Mouse (Mus musculus) adrenal gland, postnatal 25 days (tissue): ENCODE results near the gene Hmg20a. TPM values are rescaled to one million over a fixed set of nuclear protein-coding genes. Genes with fewer than 3 reads are reported as not detected.

Experiments used
- DNase-seq: peaks from one replicate; pipeline ENCODE4 v3.0.0; 2021; ENCODE audit warnings: mixed read lengths
- total RNA-seq: library from RNA; stranded (reverse); gene quantifications from 2 replicates; pipeline ENCODE4 v1.2.3, GENCODE M21; 2021

Gene Hmg20a
- total RNA-seq, 1 experiment from 2014 or later = 52.3 TPM

DNA sequence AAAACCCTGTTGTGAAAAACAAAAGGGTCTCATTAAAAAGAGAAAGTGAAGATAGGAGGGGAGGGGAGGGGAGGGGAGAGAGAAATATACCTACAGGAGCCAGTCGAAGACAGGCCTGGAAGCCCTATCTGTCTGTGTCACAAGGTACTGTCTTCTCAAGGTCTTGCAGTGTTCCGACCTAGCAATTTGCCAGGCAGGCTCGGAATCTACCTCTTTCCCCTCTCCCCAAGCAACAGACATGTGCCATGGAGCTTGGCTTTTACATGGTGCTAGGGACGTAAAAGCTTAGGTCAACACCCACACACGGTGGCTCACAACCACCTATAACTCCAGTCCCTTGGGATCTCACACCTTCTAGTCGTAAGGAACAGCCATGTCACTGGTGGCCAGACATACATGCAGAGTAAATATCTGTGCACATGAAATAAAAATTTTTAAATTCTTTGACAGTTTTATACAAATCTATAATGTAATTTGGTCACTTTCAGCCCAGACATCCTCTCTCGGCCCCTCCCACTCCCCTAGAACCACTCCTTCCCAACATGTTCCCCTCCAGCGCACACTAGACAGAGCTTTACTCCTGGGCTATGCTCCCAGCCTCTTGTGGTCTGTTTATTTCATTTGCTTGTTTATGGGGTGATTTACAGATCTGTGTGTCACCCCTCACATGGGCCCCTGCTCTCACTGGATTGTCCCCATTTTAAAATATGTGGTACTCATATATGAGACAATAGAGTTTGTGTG, 81.1 kb downstream of the Hmg20a start:
- no peak for DNase-seq

- no peak for DNase-seq
These were observed 82.6 kb downstream of the Hmg20a start for GRCm38 (mm10) chr9:56500893-56501590.

- DNase-seq = peak; percentile 53
These were observed 83.5 kb downstream of the Hmg20a start for GRCm38 (mm10) chr9:56501721-56502542.

DNA sequence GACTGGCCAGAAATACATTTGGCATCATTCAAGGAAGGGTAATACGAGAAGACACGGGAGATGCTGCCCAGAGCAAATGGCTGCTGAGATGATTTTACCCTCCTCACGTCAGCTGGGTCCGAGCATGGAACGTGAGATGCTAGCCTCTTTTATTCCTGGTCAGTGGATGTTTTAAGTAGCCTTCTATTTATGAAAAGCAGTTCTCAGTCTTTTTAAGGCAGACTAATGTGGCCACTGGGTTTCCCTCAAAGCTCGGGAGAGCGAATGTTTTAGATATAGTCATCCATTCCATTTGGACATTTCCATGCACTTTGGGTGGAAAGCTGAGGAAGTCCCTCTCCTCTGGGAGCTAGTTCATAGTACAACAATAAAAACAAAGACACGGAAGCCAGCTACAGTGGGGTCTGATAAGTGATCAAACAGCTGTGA, 84.1 kb downstream of the Hmg20a start:
- no peak for DNase-seq

DNA sequence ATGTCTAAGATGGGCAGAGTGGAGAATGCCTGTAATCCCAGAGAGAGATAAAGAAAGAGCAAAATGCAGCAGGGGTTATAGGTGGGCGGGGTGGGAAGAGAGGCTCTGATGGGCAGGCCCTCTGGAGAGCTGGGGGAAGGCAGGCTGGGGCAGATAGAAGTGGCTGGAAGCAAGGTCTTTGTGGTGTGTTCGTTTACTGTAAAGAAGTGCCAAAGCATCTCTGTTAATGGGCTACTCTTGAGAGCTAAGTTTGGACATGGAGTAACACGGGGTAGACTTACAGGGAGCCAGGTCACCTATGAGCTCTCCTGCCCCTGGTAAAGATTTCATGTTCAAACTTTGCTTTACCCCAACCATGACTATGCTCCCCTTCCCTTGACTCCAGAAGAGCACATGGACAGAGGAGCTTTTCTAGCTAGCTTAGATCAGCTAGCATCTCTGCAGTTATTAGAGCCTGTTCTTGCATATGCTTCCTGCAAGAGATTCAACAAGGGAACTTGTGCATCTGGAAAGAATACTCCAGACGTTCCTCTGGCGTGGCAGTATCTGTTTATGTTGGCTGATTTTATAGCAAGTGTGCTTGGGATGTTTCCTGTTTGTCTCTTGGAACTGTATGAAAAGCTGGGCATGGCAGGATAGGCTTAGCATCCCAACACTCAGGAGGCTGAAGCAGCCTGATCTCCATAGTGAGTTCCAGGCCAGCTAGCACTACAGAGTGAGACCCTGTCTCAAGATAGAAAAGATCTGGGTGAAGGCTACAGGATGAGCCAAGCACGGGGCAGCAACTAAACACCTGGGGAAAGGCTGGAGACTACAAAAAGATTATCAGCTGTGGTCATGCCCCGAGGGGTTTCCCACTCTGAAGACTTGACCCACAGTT, 85.5 kb downstream of the Hmg20a start:
- DNase-seq = no peak

DNA sequence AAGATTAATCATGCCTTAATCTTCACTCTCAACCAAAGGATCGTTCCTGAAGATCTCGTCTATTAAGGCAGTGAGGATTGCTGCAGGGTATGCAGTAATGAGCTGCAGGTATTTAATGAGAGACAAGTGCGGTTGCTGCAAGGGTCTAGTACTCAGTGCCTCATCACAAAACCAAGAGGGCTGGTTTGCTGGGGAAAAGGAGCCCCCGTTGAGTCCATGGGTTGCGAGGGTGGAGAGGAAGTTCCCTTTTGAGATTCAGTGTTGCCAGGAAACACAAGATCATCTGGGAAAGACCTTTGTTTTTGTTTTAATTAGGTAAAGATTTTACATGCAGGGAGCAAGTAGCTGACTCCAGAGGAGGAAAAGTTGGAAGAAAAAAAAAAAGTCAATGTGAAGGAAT, 86.1 kb downstream of the Hmg20a start:
- DNase-seq = no peak

DNA sequence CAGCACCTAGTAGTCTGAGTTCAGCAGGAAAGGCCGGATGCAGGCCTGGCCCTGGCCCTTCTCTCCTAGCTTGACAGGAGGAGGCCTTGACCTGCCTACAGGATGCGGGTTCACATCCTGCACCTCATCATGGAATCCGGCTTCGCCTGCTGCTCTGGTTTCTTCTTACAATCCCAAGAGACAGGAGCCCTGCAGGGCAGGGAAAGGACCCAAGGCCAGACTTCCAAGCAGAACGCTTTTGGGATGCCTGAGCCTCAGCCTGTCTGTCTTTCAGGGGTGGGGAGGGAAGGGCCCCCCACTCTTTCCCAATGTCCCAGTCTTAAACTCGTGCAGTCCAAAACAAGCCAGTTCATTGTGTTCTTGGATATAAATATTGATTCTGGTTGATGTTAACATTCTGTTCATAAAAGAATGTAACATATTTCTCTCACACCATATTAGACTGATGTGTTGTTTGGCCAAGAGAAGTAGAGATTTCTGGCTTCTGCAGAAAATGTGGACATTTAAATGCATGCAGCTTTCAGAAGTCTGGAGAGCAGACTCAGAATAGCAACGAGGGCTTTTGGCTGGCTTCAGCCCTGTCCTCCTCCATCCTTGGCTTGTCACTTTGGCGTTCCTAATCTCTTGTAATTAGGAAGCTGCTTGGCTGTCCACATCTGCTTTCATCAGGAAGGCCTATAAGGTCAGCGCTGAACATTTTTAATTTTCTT, 86.8 kb downstream of the Hmg20a start:
- DNase-seq = peak; percentile 34

GRCm38 (mm10) chr9:56505793-56506755, 87.7 kb downstream of the Hmg20a start:
- peak; percentile 91 for DNase-seq

DNA sequence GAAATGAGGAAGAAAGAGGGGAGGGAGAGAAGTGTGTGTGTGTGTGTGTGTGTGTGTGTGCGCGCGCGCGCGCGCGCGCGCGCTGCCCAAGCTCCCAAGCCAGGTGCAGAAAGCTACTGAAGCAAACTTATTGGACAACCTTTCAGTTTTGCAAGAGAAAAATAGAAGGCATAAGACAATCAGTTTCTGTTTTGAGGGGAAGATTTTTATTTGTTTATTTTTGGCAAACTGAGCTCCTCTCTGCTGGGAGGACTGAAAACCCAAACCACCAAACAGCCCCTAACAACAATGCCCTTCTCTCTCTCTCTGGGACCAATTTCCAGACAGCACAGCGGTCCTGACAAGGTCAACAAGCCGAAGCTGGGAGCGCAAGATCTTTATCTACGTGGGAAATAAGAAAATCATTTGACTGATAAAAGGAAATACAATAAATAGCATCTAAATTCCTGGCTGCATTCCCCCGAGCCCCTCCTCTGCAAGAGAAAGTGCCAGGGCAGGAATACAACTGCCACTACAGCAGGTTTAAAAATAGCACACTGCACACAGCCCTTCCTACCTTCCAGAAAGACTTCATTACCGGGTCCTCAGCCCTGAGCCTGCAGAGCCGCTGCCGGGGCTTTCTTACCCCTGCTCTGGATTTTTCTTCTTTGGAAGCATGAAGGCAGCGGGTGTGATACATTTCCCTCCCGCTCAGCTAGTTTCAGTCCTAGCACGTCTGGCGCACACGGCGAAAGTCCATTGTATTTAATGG, 88.7 kb downstream of the Hmg20a start:
- peak; percentile 24 for DNase-seq

DNA sequence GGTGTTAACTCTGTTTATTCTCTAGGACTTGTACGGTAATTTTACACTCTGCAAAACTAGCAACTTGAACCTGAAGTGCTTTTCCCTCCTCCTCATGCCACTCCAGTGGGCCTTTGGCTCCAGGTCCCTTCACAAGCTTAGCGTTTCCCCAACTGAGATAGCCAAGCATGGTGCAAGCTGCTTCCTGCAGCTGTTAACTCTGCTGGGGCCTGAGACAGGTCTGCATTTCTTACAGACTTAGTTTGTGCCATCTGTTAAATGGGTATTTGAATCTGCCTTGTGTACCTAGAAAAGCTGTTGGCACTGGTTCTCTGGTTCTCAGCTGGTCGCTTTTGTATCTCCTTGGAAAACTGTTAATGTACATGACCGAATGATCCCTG, 89.3 kb downstream of the Hmg20a start:
- DNase-seq = no peak

- DNase-seq = peak; percentile 72
These were observed 90.5 kb downstream of the Hmg20a start for GRCm38 (mm10) chr9:56508835-56509451.

DNA sequence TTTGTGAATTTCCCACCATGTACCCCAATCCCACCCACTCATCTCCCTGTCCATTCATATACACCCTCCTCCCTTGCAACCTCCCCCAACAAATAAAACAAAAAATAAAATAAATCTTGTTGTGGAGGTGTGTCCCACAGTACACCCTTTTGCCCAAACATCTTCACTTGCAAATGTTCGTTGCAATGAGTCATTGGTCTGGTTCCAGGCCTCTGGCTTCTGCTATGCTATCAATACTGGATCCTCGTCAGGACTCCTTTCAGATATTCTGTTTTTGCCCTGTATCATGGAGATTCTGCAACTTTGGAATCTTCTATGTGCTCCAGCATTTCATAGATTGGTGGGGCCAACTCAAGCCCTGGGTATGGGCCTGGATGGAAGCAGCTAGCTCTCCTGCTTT, 91.9 kb downstream of the Hmg20a start:
- no peak for DNase-seq

DNA sequence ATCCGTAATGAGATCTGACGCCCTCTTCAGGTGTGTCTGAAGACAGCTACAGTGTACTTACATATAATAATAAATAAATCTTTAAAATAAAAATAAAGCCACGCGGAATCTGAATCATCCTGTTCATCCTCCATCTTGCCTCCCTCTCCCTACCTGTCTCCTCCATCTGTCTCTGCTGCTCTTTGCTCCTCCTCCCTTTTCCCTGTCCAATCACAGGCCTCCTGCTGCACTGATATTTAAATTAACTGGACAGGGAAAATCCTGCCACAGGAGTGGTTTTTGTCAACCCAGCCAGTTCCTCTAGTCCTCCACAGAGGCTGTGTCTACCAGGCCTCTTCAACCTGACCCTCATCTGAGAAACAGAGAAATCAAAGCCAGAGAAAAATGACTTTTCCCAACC, 94.1 kb downstream of the Hmg20a start:
- no peak for DNase-seq

DNA sequence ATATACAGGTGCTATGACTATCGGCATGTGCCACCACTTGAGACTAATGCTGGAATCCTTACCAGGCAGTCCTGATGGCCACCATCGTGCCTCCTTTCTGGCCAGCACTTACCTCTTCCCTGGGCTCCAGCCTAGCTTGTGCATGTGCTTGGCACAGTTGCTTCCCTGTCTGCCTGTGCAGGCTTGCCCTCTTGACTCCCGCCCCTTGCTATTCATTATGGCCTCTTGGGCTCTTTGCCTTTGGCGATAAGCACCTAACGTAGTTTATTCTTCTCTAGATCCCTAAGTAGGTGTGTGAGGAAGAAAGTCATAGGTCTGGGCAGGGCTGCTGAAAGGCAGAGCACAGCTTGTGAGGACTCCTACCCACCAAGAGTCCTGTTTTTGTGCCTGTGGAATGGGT, 96.7 kb downstream of the Hmg20a start:
- no peak for DNase-seq

DNA sequence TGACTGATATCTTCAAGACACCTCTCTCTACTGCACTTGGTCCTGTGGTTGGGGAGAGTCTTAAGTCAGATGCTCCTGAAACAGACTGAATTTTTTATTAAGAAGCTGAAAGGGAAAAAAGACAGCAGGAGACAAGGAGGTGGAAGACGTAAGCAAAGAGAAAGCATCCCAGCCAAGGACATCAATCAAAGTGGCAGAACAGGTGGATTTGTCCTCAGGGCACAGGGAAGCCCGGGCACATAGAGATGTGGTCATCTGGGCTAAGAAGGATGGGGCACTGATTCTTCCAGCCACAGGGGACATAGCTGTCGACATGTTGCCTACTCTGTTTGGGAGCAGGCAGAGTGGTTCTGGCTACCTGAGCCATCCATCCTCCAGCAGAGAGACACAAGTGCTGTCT, 97.8 kb downstream of the Hmg20a start:
- DNase-seq = no peak

DNA sequence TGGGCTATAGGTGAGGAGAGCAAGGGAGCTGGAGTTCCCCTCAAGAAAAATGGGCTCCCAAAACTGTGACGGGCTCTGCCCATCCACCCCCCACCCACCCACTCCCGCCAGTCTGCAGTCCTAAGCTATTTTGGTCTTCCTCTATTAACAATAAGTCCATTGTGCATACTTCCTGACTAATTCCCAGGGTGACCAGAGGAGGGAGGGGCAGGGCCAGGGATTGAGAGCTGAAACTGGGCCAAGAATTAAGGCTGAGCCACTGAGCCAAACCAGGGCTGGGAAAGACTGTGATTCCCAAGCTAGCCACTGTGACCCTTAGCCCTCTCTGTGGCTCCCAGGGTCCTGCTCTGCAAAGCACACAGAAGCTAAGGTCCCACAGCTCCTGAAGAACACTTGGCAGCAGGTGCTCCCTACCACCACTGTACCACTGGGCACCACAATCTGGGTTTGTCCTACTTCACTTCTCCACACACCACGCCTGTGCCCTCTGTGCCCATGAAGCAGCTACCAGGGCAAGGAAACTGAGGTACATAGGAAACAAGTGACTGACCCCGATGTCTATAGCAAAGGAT, 98.4 kb downstream of the Hmg20a start:
- DNase-seq = no peak

- no peak for DNase-seq
These were observed 103.9 kb downstream of the Hmg20a start for GRCm38 (mm10) chr9:56522281-56522680.

GRCm38 (mm10) chr9:56527951-56528350, 109.5 kb downstream of the Hmg20a start:
- no peak for DNase-seq

DNA sequence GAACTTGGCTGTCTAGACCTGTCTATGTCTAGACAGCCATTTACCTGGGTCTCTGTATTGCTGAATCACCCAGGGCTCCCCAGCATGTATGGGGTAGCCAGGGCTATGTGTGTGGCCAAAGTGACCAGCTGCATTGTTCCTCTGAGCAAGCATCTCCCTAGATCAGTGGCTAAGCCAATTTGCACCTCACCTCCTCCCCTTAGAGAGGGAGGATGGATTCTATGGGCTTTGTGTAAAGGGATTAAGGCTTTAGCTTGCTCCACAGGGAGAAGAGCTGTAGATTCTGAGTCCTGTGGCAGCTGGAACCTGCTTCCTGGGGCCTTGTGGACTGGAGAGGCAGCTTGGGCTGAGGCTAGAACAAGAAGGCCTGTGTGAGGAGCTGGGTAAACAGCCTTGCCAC, 113.6 kb downstream of the Hmg20a start:
- no peak for DNase-seq
